Mouse (Mus musculus): ENCODE measurements around the gene Os9.

Os9 gene

GRCm38 (mm10) chr10:127114408-127114807 lies 6.5 kb downstream of the Os9 start:
- DNase-seq, result no peak

- DNase-seq, result no peak
Measured at GRCm38 (mm10) chr10:127111001-127111887, 9.7 kb downstream of the Os9 start.

DNA sequence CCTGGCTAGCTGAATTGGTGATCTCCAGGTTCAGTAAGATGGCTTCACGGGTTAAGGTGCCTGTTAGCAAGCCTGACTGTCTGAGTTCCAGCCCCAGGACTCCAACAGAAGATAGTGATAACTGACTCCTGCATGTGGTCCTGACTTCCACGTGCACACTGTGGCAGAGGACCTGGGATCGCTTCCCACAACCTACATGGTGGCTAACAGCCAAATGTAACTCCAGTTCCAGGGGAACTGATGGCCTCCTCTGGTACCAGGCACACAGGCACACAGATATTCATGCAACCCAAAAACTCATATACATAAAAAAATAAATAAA lies 12.7 kb downstream of the Os9 start:
- no peak for DNase-seq

- DNase-seq, result no peak
Measured at GRCm38 (mm10) chr10:127107563-127108261, 13.2 kb downstream of the Os9 start.

GRCm38 (mm10) chr10:127103631-127104030 lies 17.3 kb downstream of the Os9 start:
- DNase-seq, result no peak

- no peak for DNase-seq
Measured at GRCm38 (mm10) chr10:127101151-127101550, 19.8 kb downstream of the Os9 start.

DNA sequence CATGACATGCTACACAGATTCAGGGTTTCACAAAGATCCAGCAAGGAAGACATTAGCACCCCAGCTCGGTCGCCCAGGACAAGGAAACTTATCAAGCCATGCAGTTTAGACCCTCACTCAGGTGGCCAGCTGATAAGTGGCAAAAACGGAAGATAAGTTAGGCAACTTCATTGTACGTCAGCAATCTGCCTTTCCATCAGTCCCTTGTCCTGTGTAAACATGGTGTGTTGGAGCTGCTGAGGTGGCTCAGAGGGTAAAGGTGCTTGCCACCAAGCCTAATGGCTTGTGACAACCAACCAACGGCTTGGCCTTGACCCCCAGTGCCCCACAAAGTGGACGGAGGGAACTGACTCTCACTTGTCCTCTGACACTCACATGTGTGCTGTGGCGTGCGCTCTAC lies 20.5 kb downstream of the Os9 start:
- no peak for DNase-seq

GRCm38 (mm10) chr10:127099868-127100267 lies 21.1 kb downstream of the Os9 start:
- DNase-seq, result no peak

- no peak for DNase-seq
Measured at GRCm38 (mm10) chr10:127099191-127099590, 21.7 kb downstream of the Os9 start.

GRCm38 (mm10) chr10:127098514-127098913 lies 22.4 kb downstream of the Os9 start:
- no peak for DNase-seq

GRCm38 (mm10) chr10:127094382-127094802 lies 26.5 kb downstream of the Os9 start:
- DNase-seq, result peak; percentile 47 to 54

DNA sequence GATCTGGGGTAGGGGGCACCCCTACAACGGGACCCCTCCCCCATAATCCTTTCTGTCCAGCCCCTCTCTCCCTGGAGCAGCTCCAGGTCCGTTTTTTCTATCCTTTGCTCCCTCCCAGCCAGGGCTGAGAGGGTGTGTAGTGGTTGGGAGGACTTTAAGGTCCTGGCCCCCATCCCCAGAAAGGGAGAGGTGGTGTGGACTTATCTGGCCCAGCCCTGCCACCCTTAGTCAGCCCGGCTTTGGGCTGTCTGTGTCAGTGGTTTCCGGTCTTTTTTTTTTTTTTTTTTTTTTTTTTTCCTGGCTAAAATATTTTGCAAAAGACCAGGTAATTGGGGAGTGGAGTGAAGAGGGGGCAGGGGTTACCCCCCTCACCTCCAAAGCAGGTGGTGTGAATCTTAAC lies 28.2 kb downstream of the Os9 start:
- no peak for DNase-seq

GRCm38 (mm10) chr10:127091507-127092396 lies 29.2 kb downstream of the Os9 start:
- peak; percentile 55 to 56 for DNase-seq

GRCm38 (mm10) chr10:127090560-127091411 lies 30.1 kb downstream of the Os9 start:
- peak; percentile 56 to 60 for DNase-seq

DNA sequence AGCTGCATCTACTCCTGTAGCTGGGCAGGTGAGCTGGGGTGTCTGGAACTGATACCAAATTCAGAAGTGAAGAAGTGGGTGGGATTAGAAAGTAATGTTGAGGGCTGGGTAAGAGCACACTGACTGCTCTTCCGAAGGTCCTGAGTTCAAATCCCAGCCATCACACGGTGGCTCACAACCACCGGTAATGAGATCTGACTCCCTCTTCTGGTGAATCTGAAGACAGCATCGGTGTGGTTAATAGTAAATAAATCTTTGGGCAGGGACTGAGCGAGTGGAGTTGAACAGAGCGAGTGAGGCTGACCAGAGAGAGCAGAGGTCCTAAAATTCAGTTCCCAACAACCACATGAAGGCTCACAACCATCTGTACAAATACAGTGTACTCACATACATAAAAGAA lies 35.3 kb downstream of the Os9 start:
- no peak for DNase-seq

DNA sequence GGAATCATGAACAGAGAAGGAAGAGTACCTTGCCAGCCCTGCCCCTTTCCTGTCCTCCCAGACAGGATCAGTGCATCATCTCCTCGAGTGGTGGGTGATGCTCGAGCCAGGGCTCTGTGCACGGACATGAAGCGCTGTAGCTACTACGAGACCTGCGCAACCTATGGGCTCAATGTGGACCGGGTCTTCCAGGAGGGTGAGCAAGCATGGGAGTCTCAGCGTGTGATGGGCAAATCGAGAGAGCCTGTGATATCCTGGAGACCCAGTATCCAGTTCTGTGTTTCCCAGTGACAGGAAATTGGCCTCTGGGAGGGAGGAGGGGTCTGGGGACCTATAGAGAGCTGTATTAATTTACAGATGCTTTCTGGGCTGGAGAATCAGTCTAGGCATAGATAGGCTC lies 35.9 kb downstream of the Os9 start:
- DNase-seq, result no peak

GRCm38 (mm10) chr10:127083915-127084306 lies 37.0 kb downstream of the Os9 start:
- peak in 1 of 2 experiments; percentile 71 for DNase-seq

GRCm38 (mm10) chr10:127083292-127083914 lies 37.5 kb downstream of the Os9 start:
- no peak for DNase-seq

DNA sequence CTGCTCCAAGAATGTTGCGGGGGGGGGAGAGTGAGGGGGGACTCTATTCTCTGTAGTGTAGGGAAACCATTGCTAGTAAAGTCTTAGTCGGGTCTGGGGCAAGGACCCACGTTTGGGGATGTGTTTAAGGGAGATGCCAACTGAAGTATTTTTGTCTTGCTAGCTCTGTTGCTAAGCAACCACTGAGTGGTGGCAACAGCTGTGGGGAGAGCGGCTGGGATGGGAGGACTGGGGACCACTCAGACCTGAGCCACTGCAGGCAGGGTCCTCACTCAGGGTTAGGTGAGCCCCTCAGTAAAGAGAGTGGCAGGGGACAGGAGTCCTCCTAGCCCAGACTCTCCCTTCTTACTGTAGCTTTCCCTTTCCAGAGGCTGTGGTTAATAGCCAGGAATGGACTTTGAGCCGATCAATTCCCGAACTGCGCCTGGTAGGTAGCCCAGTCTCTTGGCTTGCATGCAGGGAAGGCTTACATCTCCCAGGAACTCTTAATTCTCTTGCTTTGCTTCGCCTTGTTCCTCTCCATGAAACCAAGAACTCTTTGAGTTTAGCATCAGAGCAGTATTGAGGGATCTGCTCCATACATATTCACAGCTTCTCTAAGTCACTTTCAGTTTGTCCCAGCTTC lies 38.8 kb downstream of the Os9 start:
- DNase-seq, result no peak

GRCm38 (mm10) chr10:127080901-127081780 lies 39.8 kb downstream of the Os9 start:
- peak; percentile 79 to 85 for DNase-seq
